Mouse (Mus musculus): ENCODE data around the gene Foxp1. TPM values are rescaled to one million over a fixed set of nuclear protein-coding genes. Genes with fewer than 3 reads are reported as not detected.
A peak's percentile ranks its signal among the peaks of the same experiment; 100 is the strongest.

Gene Foxp1
- total and polyA plus RNA-seq, 3 experiments = 16.1 to 42.0 TPM; not detected in 1

DNA sequence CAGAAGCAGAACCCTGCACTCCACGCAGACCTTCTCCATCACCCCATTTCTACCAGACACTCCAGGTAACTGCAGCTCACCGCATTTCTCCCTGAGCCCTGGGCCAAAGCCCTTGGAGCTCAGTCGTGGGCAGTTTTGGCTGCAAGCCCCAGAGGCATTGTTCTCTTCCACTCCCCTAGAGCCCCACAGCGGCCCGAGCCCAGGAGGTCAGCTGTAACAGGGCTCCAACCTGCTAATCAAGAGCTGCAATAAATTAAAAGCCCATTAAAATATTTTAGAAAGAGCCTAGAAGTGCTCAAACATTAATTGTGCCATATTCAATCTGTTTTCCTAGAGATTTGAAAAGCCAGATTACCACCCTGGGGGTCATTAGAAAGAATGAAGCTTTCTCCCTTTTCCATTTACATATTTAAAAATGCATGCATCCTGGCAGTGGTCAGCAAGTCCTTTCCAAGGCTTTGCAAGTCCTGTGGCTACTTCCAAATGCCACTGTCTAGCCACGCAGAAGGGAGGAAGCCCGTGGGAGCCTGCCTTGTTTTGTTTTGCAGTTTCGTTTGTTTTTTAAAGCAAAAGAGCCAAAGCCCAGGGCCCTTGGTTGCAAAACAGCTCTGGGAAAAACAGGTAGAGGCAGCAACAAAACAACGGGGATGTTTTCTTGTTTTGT is 83.2 kb downstream of the Foxp1 start:
- TF ChIP-seq USF2 (IDR thresholded peaks at IDR 0.05; ENCODE audit: borderline replicate concordance in 1 of 2, insufficient read depth in 1 of 2, low read depth in 1 of 2, low read length in 2 of 2) (no peak), RCOR1 (IDR thresholded peaks at IDR 0.05; ENCODE audit: low read depth, low read length) (no peak), MYB (IDR thresholded peaks at IDR 0.05; ENCODE audit: low read depth, low read length) (no peak), USF1 (IDR thresholded peaks at IDR 0.05; ENCODE audit: low read depth, low read length) (no peak), ETS1 (IDR thresholded peaks at IDR 0.05; ENCODE audit: low read depth, low read length) (no peak), MXI1 (IDR thresholded peaks at IDR 0.05; ENCODE audit: low read depth, low read length) (no peak)
- no peaks in the 10 kb centered on the region for H3K27me3 ChIP-seq (ENCODE audit: control insufficient read depth in 1 of 2, insufficient read depth in 2 of 2, low read length in 2 of 2)
- DNase-seq (ENCODE audit: low read depth, low spot score) = no peak
- no peaks in the 10 kb centered on the region for H3K36me3 ChIP-seq (ENCODE audit: control insufficient read depth in 1 of 2, insufficient read depth in 2 of 2, low read length in 2 of 2)
- H3K9me3 ChIP-seq (replicated peaks; ENCODE audit: insufficient read depth, low read length) = no peaks in the 10 kb centered on the region
- H3K4me1 ChIP-seq (ENCODE audit: control insufficient read depth in 1 of 2, insufficient read depth in 2 of 2, low read length in 2 of 2) = no peaks in the 10 kb centered on the region
- no peak overlapping the region for H3K27ac ChIP-seq (ENCODE audit: control insufficient read depth, low read depth, low read length)
- no peak overlapping the region for H3K4me3 ChIP-seq (ENCODE audit: control insufficient read depth in 1 of 2, insufficient read depth in 1 of 2, low read depth in 2 of 2, low read length in 2 of 2)
- H3K79me2 ChIP-seq (ENCODE audit: control insufficient read depth, insufficient read depth, low read length, poor library complexity) = no peaks in the 10 kb centered on the region
- no peak overlapping the region for H3K9ac ChIP-seq (ENCODE audit: control insufficient read depth, low read depth, low read length, poor library complexity, severe bottlenecking)

DNA sequence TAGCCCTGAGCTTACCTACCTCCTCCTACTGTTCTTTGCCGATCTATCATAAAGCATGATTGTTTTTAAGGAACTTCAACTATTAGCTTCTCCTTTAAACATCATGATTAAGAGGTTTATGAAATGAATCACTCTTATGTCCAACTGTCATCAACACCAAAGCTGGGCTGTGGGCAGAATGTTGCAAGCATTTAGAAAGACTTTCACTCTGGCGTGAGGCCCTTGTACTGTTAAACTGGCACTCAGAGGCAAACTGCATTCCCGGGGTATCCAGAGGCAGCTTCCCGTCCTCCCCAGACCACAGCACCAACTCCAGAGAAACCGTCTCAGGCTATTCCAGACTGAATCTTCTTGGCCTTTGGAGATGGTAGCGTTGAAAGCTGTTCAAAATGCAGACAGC is 86.2 kb downstream of the Foxp1 start:
- no peak overlapping the region for H3K9ac ChIP-seq (ENCODE audit: control insufficient read depth, low read depth, low read length, poor library complexity, severe bottlenecking)
- H3K9me3 ChIP-seq (replicated peaks; ENCODE audit: insufficient read depth, low read length) = no peaks in the 10 kb centered on the region
- DNase-seq (ENCODE audit: low read depth, low spot score) = peak; percentile 11
- no peaks in the 10 kb centered on the region for H3K79me2 ChIP-seq (ENCODE audit: control insufficient read depth, insufficient read depth, low read length, poor library complexity)
- no peak overlapping the region for H3K27ac ChIP-seq (ENCODE audit: control insufficient read depth, low read depth, low read length)
- H3K4me1 ChIP-seq (ENCODE audit: control insufficient read depth in 1 of 2, insufficient read depth in 2 of 2, low read length in 2 of 2) = no peaks in the 10 kb centered on the region
- H3K36me3 ChIP-seq (ENCODE audit: control insufficient read depth in 1 of 2, insufficient read depth in 2 of 2, low read length in 2 of 2) = no peaks in the 10 kb centered on the region
- H3K4me3 ChIP-seq (ENCODE audit: control insufficient read depth in 1 of 2, insufficient read depth in 1 of 2, low read depth in 2 of 2, low read length in 2 of 2) = no peak overlapping the region
- TF ChIP-seq UBTF (IDR thresholded peaks at IDR 0.05; ENCODE audit: borderline replicate concordance, insufficient read depth, low read depth, low read length) (no peak), ZKSCAN1 (IDR thresholded peaks at IDR 0.05; ENCODE audit: low read depth, low read length) (no peak), SMC3 (IDR thresholded peaks at IDR 0.05; ENCODE audit: low read depth, low read length) (no peak), CHD1 (IDR thresholded peaks at IDR 0.05; ENCODE audit: low read depth, low read length) (no peak), KAT2A (conservative IDR thresholded peaks at IDR 0.05; ENCODE audit: low read depth, low read length) (no peak), RAD21 (IDR thresholded peaks at IDR 0.05; ENCODE audit: low read depth, low read length) (no peak), BHLHE40 (IDR thresholded peaks at IDR 0.05; ENCODE audit: borderline replicate concordance, low read depth, low read length) (no peak)
- H3K27me3 ChIP-seq (ENCODE audit: control insufficient read depth in 1 of 2, insufficient read depth in 2 of 2, low read length in 2 of 2) = no peaks in the 10 kb centered on the region

DNA sequence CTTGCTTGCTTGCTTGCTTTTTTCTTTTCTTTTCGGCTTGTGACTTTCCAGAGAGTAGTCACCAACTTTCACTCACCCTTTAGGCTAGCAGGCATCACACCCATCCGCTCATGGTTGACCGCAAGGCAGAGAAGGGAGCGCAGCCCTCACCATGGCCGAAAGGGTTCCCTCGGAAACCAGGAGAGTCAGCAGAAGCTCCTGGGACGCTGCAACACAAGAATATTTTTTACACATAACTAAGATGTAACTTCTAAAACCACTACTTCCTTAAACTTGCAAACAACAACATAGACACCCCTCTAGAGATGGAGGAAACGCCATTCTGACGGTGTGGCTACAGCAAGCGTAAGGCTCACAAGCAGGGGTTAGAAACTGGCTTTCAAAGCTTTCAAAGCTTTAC is 87.4 kb downstream of the Foxp1 start:
- H3K27ac ChIP-seq (ENCODE audit: control insufficient read depth, low read depth, low read length) = no peak overlapping the region

More for the DNA sequence above, 87.4 kb downstream of the Foxp1 start:
- Histone ChIP-seq H3K4me3 (ENCODE audit: control insufficient read depth in 1 of 2, insufficient read depth in 1 of 2, low read depth in 2 of 2, low read length in 2 of 2) (no peak overlapping the region), H3K9me3 (replicated peaks; ENCODE audit: insufficient read depth, low read length) (no peaks in the 10 kb centered on the region), H3K9ac (ENCODE audit: control insufficient read depth, low read depth, low read length, poor library complexity, severe bottlenecking) (no peak overlapping the region), H3K4me1 (ENCODE audit: control insufficient read depth in 1 of 2, insufficient read depth in 2 of 2, low read length in 2 of 2) (no peaks in the 10 kb centered on the region), H3K27me3 (ENCODE audit: control insufficient read depth in 1 of 2, insufficient read depth in 2 of 2, low read length in 2 of 2) (no peaks in the 10 kb centered on the region), H3K36me3 (ENCODE audit: control insufficient read depth in 1 of 2, insufficient read depth in 2 of 2, low read length in 2 of 2) (no peaks in the 10 kb centered on the region; a peak in 1 of 4 replicates), H3K79me2 (ENCODE audit: control insufficient read depth, insufficient read depth, low read length, poor library complexity) (no peaks in the 10 kb centered on the region)
- TF ChIP-seq MYB (IDR thresholded peaks at IDR 0.05; ENCODE audit: low read depth, low read length) (no peak), ETS1 (IDR thresholded peaks at IDR 0.05; ENCODE audit: low read depth, low read length) (no peak), MAFK (IDR thresholded peaks at IDR 0.05; ENCODE audit: borderline replicate concordance, low read depth, low read length) (no peak), JUND (IDR thresholded peaks at IDR 0.05; ENCODE audit: low read depth, low read length) (no peak)
- DNase-seq (ENCODE audit: low read depth, low spot score) = peak; percentile 11

All from MEL (cell line).